Mouse (Mus musculus): ENCODE measurements around the gene 4931408C20Rik. TPM values are rescaled to one million over a fixed set of nuclear protein-coding genes. Genes with fewer than 3 reads are reported as not detected.

4931408C20Rik gene
- polyA plus RNA-seq (2011; ENCODE audit: insufficient read depth, insufficient read length, low replicate concordance, missing spikeins), result not detected in 2 replicates

DNA sequence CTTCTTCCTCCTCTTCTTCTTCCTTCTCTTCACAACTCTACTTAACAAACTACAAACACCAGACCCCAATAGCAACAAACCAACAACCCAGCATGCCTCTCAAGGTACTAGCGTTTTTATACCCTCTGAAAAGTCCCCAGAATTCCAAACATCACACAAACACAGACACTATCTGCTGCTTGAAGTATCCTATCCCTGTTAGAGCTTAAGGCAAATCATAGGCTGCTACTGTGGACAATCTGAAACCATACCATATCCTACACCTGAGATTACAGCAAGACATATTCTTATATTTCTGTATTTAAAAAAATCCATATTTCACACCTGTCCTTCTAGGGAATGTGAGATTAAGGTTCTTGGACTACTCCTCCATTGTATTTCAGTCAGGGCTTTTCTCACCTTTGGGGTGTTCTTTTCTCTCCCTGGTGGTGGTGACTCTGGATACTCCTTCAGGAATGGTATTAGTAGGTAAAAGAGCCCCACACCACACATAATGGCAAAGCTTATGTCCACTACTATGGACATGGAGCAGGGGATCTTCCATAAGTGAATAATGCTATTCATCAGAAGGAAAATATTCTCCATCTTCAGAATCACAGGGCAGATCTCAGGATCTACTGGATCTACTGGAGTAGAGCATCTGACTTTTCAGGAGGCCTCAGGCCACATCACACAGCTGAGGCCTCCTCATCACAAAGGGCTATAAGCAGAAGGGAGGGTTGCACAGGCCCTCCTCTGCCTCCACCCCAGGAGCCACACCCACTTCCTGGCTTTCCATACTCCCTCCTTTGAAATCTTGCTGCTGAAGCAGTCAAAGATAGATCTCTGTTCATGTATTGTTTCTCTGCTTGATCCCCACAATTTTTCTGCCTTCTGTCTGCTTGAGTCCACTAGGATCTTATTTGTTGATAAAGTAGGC lies at the start of gene 4931408C20Rik:
4931408C20Rik (minus strand) TSS at position 619 of the 919 bp plus-strand sequence.
- Histone ChIP-seq H3K27ac (ENCODE audit: control insufficient read depth, insufficient read depth, low read depth, low read length, poor library complexity) (no peak within 1 kb of the TSS), H3K4me1 (ENCODE audit: control insufficient read depth, insufficient read depth, low read length) (no peaks in the 10 kb centered on the region), H3K4me3 (replicated peaks; ENCODE audit: control insufficient read depth, low read depth, low read length) (no peak within 1 kb of the TSS)
- 34% methylated on average over 1 of the region's 1 CpGs for WGBS
- TF ChIP-seq CTCF (IDR thresholded peaks at IDR 0.05; ENCODE audit: control insufficient read depth, insufficient read depth, low read length) (no peak), POLR2A (IDR thresholded peaks at IDR 0.05; ENCODE audit: borderline replicate concordance, control insufficient read depth, low read depth, low read length) (no peak)

GRCm38 (mm10) chr1:26687926-26688325 lies 666 bp upstream of the 4931408C20Rik start:
- Histone ChIP-seq H3K27ac (ENCODE audit: control insufficient read depth, insufficient read depth, low read depth, low read length, poor library complexity) (no peak overlapping the region), H3K4me3 (replicated peaks; ENCODE audit: control insufficient read depth, low read depth, low read length) (no peak overlapping the region), H3K4me1 (ENCODE audit: control insufficient read depth, insufficient read depth, low read length) (no peaks in the 10 kb centered on the region)
- TF ChIP-seq CTCF (IDR thresholded peaks at IDR 0.05; ENCODE audit: control insufficient read depth, insufficient read depth, low read length) (no peak), POLR2A (IDR thresholded peaks at IDR 0.05; ENCODE audit: borderline replicate concordance, control insufficient read depth, low read depth, low read length) (no peak)
- 57% methylated on average over 1 of the region's 1 CpGs for WGBS

- no peak overlapping the region for H3K4me3 ChIP-seq (replicated peaks; ENCODE audit: control insufficient read depth, low read depth, low read length)
- H3K27ac ChIP-seq (ENCODE audit: control insufficient read depth, insufficient read depth, low read depth, low read length, poor library complexity), result no peak overlapping the region
- H3K4me1 ChIP-seq (ENCODE audit: control insufficient read depth, insufficient read depth, low read length), result no peaks in the 10 kb centered on the region
- TF ChIP-seq POLR2A (IDR thresholded peaks at IDR 0.05; ENCODE audit: borderline replicate concordance, control insufficient read depth, low read depth, low read length), result no peak
- TF ChIP-seq CTCF (IDR thresholded peaks at IDR 0.05; ENCODE audit: control insufficient read depth, insufficient read depth, low read length), result no peak
Observed at GRCm38 (mm10) chr1:26685952-26686693, 1.1 kb downstream of the 4931408C20Rik start.

GRCm38 (mm10) chr1:26685383-26685782 lies 1.9 kb downstream of the 4931408C20Rik start:
- WGBS, result 27% methylated on average over 3 of the region's 3 CpGs
- Histone ChIP-seq H3K4me3 (replicated peaks; ENCODE audit: control insufficient read depth, low read depth, low read length) (no peak overlapping the region), H3K27ac (ENCODE audit: control insufficient read depth, insufficient read depth, low read depth, low read length, poor library complexity) (no peak overlapping the region), H3K4me1 (ENCODE audit: control insufficient read depth, insufficient read depth, low read length) (no peaks in the 10 kb centered on the region)
- TF ChIP-seq CTCF (IDR thresholded peaks at IDR 0.05; ENCODE audit: control insufficient read depth, insufficient read depth, low read length) (no peak), POLR2A (IDR thresholded peaks at IDR 0.05; ENCODE audit: borderline replicate concordance, control insufficient read depth, low read depth, low read length) (no peak)

GRCm38 (mm10) chr1:26649704-26650388 lies 37.4 kb downstream of the 4931408C20Rik start:
- Histone ChIP-seq H3K27ac (ENCODE audit: control insufficient read depth, insufficient read depth, low read depth, low read length, poor library complexity) (no peak overlapping the region), H3K4me3 (replicated peaks; ENCODE audit: control insufficient read depth, low read depth, low read length) (no peak overlapping the region), H3K4me1 (ENCODE audit: control insufficient read depth, insufficient read depth, low read length) (no peaks in the 10 kb centered on the region)
- 60% methylated on average over 1 of the region's 1 CpGs for WGBS
- TF ChIP-seq CTCF (IDR thresholded peaks at IDR 0.05; ENCODE audit: control insufficient read depth, insufficient read depth, low read length) (no peak), POLR2A (IDR thresholded peaks at IDR 0.05; ENCODE audit: borderline replicate concordance, control insufficient read depth, low read depth, low read length) (no peak)

- TF ChIP-seq POLR2A (IDR thresholded peaks at IDR 0.05; ENCODE audit: borderline replicate concordance, control insufficient read depth, low read depth, low read length) (no peak), CTCF (IDR thresholded peaks at IDR 0.05; ENCODE audit: control insufficient read depth, insufficient read depth, low read length) (no peak)
- no peak overlapping the region for H3K27ac ChIP-seq (ENCODE audit: control insufficient read depth, insufficient read depth, low read depth, low read length, poor library complexity)
- H3K4me1 ChIP-seq (ENCODE audit: control insufficient read depth, insufficient read depth, low read length), result no peaks in the 10 kb centered on the region
- WGBS, result 77% methylated on average over 5 of the region's 5 CpGs
- H3K4me3 ChIP-seq (replicated peaks; ENCODE audit: control insufficient read depth, low read depth, low read length), result no peak overlapping the region
Observed at GRCm38 (mm10) chr1:26636051-26636450, 51.2 kb downstream of the 4931408C20Rik start.

All from bone marrow, adult 2 months (tissue).